Mouse (Mus musculus) heart, adult 8-10 months (tissue): ENCODE results near the gene Wasf2. TPM values are rescaled to one million over a fixed set of nuclear protein-coding genes. Genes with fewer than 3 reads are reported as not detected.

Experiments
- DNase-seq: peaks from one replicate; pipeline ENCODE4 v3.0.0; 2022; ENCODE audit warnings: low spot score
- microRNA-seq: library from miRNA; unstranded; fragments of <30 nt; microRNA quantifications from one replicate; pipeline ENCODE4 v1.2.0, GENCODE M21; 2022
- total RNA-seq, 4 experiments: library from RNA; stranded (reverse); gene quantifications; 2 replicates each; pipeline ENCODE4 v1.2.4; 2022

Wasf2 gene
- total RNA-seq, 4 experiments from 2014 or later, result 64.1 to 87.2 (median 71.5) TPM

DNA sequence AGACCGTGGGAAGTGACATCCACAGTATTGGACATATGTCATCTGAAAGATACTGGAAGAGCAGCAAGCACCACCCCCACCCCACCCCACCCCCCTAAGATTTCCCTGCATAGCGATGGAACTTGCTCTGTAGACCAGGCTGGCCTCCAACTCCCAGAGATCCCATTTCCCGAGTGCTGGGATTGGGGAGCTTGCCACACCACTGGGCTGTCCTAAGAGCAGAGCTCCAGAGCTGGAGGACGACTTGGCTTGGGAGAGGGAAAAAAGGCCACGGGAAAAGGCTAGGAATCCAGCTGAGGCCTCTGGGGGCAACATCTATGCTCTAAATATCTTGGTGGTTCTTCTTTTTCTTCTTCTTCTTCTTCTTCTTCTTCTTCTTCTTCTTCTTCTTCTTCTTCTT is 104.5 kb downstream of the Wasf2 start:
- no peak for DNase-seq

DNA sequence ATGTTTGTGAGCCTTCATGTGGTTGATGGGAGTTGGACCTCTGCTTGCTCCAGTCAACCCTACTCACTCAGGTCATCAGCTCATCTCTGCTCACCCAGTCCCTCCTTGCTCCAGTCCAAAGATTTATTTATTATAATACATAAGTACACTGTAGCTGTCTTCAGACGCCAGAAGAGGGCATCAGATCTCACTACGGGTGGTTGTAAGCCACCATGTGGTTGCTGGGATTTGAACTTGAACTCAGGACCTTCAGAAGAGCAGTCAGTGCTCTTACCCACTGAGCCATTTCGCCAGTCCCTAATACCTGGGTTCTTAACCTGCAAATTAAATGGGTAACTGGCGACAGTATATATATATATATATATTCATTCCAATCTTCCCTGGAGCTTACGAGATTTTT is 105.1 kb downstream of the Wasf2 start:
- DNase-seq, result no peak

DNA sequence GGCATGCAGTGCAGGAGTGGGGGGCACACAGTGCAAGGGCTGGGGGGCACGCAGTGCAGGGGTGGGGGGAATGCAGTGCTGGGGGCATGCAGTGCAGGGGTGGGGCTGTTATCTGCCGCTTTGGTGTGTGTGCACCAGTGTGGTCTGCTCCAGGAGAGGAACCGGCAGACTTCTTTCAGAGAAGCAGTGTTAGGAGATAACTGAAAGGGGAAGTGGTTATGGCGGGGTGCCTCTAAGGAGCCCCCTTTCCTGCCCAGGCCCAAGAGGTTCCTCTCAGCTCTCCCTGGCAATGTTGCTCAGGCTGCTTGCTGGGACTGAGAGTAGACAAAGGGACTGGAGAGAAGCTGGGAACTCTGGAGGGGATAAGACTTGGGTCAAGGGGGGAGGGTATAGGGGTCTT is 107.6 kb downstream of the Wasf2 start:
- no peak for DNase-seq

DNA sequence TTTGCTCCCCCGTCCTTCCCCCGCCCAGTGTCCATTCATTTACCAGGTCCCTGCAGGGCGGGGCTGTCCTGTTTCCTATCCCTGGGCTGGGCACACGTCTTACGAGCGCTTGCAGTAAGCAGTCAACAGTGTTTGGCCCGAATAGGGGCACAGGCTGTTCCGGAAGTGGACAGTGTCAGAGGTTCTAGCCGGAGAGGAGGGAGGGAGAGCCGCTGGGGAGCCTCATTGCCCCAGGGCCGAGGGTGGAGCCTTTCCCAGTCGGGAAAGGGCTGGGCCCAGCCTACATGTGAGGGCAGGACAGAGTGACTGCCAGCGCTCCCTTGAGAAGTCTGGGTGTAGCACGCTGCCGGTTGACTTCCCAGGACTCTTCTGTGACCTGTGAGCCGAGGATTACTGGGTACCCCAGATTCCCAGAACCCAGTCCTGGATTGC is 110.2 kb downstream of the Wasf2 start, which contains the start of gene Map3k6:
Gene Map3k6, plus strand, starts transcription at position 329 of the 432 bp plus-strand sequence.
- peak; percentile 96 for DNase-seq

DNA sequence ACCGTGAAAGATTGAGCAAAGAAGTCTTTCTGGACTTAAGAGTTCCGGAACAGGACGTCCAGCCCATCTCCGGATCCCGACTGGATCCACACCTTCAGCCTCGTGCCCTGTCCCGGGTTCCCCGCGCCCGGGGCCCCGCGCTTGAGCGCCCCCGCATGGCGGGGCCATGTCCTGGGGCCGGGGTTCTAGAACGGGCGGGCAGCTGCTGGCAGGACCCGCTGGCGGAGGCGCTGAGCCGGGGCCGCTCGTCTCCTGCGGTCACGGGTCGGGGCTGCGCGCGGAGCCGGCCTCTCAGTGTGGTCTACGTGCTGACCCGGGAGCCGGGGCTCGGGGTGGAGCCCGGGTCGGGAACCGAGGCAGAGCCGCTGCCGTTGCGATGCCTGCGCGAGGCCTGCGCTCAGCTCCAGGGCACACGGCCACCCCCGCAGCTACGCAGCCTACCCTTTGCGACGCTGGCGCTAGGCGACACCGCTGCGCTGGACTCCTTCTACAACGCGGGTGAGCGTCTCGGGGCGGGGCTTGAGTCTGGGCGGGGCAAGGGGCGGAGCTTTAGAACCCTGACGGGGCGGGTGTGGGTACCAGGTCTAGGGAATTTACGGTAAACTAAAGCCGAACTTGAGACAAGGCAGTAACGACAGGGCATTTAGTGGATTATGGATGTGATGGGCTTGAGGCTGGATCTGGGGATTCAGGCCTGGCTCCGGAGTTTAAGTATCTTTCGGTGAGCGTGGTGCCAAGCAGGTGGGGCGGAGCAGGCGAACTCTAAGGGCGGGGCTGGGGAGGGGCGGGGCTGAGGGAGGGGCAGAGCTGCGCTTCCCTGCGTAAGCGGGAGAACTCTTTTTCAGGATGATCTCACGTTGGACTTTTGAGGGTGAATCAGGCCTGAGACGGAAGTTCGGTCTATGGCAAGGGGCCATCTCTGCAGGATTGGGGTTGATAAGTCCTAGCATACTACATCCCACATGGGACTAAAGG is 110.9 kb downstream of the Wasf2 start:
- DNase-seq, result peak; percentile 94

DNA sequence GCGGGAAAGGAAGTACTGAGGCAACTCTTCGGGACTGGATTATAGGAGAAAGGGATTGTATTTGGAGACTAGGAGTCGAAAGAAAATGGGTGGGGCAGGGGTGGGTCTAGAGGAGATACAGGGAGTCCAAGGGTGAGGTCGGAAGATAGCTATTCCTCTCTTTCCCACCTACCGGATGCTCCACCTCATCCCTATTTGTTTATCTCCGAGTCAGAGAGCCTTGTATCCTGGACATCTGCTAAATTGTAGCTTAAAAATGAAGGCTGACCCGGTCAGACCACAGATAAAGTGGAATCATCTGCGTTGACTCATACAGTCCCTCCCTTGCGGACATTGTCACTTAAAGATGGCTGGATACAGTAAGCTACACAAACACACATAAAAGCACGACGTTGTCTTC is 111.6 kb downstream of the Wasf2 start:
- DNase-seq, result no peak

DNA sequence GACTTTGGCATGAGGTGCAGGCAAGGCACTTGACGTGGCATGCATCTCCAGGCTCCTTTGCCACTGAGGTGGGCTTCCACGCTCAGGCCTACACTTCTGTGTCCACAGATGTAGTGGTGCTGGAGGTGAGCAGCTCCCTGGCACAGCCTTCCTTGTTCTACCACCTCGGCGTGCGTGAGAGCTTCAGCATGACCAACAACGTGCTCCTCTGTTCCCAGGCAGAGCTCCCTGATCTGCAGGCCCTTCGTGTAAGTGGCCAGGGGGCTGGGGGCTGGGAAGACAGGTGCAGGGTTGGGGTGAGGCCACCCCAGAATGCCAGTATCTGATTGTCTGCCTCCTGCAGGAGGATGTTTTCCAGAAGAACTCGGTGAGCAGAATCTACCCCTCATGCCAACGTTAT is 112.4 kb downstream of the Wasf2 start:
- no peak for DNase-seq

DNA sequence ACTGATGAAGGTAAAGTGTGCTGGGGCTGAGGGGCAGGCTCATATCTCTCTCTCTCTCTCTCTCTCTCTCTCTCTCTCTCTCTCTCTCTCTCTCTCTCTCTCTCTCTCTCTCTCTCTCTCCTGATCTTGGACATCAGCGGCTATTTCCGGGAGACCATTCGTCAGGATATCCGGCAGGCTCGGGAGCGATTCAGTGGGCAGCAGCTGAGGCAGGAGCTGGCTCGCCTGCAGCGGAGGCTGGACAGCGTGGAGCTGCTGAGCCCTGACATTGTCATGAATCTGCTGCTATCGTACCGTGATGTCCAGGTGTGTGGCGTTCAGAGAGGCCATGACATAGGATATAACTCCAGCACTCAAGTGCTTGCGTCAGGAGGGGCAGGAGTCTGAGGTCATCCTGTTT is 113.2 kb downstream of the Wasf2 start:
- DNase-seq, result no peak

DNA sequence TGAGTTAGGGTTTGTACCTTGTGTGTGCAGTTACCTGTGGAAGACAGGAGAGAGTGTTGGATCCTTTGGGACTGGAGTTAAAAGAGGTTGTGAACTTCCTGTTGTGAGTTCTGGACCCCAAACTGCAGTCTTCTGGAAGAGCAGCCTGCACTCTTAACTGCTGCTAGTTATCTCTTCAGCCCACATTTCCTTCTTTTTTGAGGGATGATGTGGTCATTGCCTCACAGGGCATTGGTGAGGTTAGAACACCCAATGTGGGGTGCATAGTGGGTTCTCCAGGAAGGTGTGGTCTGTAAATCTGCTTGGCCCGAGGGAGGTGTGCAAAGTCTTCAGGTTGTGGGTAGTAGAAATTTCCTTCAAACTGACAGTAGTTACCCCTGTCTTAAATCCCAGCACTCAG is 114.0 kb downstream of the Wasf2 start:
- no peak for DNase-seq

DNA sequence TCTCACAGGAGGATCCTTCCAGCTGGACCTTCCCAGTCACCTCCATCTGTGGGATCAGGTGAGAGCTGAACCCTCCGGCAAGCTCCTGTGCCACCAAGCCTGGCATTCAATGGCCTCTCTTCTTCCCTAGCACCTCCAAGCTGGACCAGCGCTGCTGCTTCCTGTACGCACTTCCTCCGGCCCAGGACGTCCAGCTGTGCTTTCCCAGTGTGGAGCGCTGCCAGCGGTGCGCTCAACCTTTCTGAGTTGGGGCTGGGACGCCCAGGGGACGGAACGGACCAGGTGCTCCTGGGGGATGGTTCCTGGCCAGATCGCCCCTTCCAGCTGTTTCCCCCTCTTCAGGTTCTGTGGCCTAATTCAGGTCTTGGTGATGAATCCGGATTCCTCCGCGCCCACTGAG is 116.8 kb downstream of the Wasf2 start:
- peak; percentile 64 for DNase-seq

DNA sequence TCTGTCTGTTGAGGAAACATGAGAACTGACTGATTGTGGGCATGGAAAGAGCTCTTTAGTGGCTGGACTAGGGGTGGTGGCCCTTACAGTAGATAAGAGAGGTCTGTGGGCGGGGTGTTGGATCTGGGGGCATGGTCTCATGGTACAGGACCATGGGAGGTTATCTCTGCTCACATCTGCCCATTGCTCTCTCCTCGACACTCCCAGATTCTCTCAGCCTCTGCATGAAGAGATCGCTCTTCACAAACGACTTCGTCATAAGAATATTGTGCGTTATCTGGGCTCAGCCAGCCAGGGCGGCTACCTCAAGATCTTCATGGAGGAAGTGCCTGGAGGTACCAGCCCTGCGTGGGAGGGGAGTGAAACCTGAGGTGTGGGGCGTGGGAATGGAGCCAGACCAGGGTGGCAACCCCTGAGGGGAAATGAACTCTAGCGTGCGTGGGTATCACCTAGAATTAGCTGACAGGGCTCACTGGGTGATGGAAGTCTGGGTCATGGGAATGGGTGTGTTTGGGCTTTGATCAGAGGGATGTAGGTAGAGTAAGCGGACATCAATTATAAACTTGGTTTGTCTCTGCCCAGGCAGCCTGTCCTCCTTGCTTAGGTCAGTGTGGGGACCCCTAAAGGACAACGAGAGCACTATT is 117.6 kb downstream of the Wasf2 start:
- no peak for DNase-seq

Small RNA genes within 50 kb of the gene (microRNA-seq; reads per million reads assigned to microRNA genes)
- gene Mir7017, result not detected

Other genes starting within 250 kb of the Wasf2 start
- gene Stx12, start 246.0 kb upstream of the Wasf2 start, total RNA-seq, result 10 to 100 TPM; 33.9 to 34.3 (median 34.1) TPM
- 10 to 100 TPM; 35.4 to 43.7 (median 39.9) TPM for gene Fam76a, start 207.9 kb upstream of the Wasf2 start, total RNA-seq
- gene Fgr, start 156.4 kb upstream of the Wasf2 start, total RNA-seq, result 1 to 10 TPM in 1 of 4 experiments, under 1 TPM in 3; 0.14 to 2.5 (median 0.49) TPM
- gene Ahdc1, start 119.2 kb upstream of the Wasf2 start, total RNA-seq, result 10 to 100 TPM; 37.5 to 52.5 (median 45.0) TPM
- not detected for gene Cd164l2, start 81.6 kb downstream of the Wasf2 start, total RNA-seq
- gene Gpr3, start 82.0 kb downstream of the Wasf2 start, total RNA-seq, result not detected
- 10 to 100 TPM; 14.8 to 21.8 (median 16.3) TPM for gene Map3k6, start 110.3 kb downstream of the Wasf2 start, total RNA-seq
- gene Sytl1, start 132.6 kb downstream of the Wasf2 start, total RNA-seq, result under 1 TPM; 0.30 to 0.59 (median 0.33) TPM
- 10 to 100 TPM; 29.3 to 39.8 (median 34.3) TPM for gene Tmem222, start 147.3 kb downstream of the Wasf2 start, total RNA-seq
- 10 to 100 TPM; 77.3 to 94.3 (median 79.2) TPM for gene Wdtc1, start 223.0 kb downstream of the Wasf2 start, total RNA-seq
- gene Slc9a1, start 239.2 kb downstream of the Wasf2 start, total RNA-seq, result 10 to 100 TPM; 16.0 to 21.9 (median 16.5) TPM